Mouse (Mus musculus) bone marrow macrophage, adult 2 months (primary cell): ENCODE measurements around the gene Olfr1442. TPM values are rescaled to one million over a fixed set of nuclear protein-coding genes. Genes with fewer than 3 reads are reported as not detected.

Experiments
- H3K27ac ChIP-seq: 2 replicates; pipeline ENCODE4 v1.5.1; 2012; ENCODE audit warnings: low read depth, low read length; ENCODE audit not compliant: insufficient read depth
- H3K4me1 ChIP-seq: 2 replicates; pipeline ENCODE4 v1.6.1; 2012; ENCODE audit warnings: low read length; ENCODE audit not compliant: control insufficient read depth, insufficient read depth
- H3K4me3 ChIP-seq: 2 replicates; pipeline ENCODE4 v1.5.1; 2012; ENCODE audit warnings: mild to moderate bottlenecking, low read length, moderate library complexity; ENCODE audit not compliant: insufficient read depth
- CTCF ChIP-seq: IDR thresholded peaks from 2 replicates; pipeline ENCODE4 v1.5.1; 2012; ENCODE audit warnings: low read depth, mild to moderate bottlenecking, low read length, moderate library complexity
- POLR2A ChIP-seq: IDR thresholded peaks from 2 replicates; pipeline ENCODE4 v1.6.1; 2012; ENCODE audit warnings: mild to moderate bottlenecking, low read depth, low read length, borderline replicate concordance
- polyA plus RNA-seq: library from polyadenylated mRNA; stranded (reverse); fragments of >200 nt; gene quantifications from 2 replicates; pipeline ENCODE4 v1.2.4, GENCODE M21; 2012; ENCODE audit not compliant: missing spikeins, insufficient read depth, insufficient read length

Gene Olfr1442
- polyA plus RNA-seq, 1 experiment: not detected

DNA sequence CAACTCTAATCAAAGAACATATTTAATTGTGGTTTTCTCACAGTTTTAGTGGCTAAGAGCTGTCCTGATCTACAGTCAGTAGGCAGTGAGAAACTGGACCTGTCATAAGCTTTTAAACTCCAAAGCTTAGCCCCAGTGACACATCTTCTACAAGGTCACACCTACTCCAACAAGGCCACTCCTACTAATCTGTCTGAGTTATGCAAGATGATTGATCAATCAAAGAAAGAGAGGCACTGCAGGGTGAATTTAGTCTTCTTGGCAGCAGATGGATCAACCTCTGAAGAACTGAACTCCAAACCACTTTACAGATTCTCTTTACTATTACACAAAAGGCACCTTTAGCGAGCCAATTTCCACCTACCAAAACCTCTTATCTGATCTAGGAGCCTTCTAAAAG lies 55.6 kb downstream of the Olfr1442 start:
- H3K27ac ChIP-seq: no peak overlapping the region
- H3K4me3 ChIP-seq: no peak overlapping the region
- H3K4me1 ChIP-seq: peaks cover 5% of the 10 kb centered on the region
- TF ChIP-seq CTCF (no peak), POLR2A (no peak)

Other genes starting within 250 kb of the Olfr1442 start
- gene Pfpl, start 242.5 kb upstream of the Olfr1442 start, polyA plus RNA-seq: not detected in 2 replicates
- gene Mpeg1, start 209.7 kb upstream of the Olfr1442 start, polyA plus RNA-seq: 2,155 and 2,361 TPM in 2 replicates
- 18.5 and 19.3 TPM in 2 replicates for gene Dtx4, start 169.0 kb upstream of the Olfr1442 start, polyA plus RNA-seq
- gene Fam111a, start 124.7 kb upstream of the Olfr1442 start, polyA plus RNA-seq: 101 and 108 TPM in 2 replicates
- gene Gm4952, start 70.5 kb upstream of the Olfr1442 start, polyA plus RNA-seq: not detected in 2 replicates
- gene Glyat, start 37.1 kb upstream of the Olfr1442 start, polyA plus RNA-seq: not detected in 2 replicates
- gene Olfr1443, start 7.7 kb downstream of the Olfr1442 start, polyA plus RNA-seq: not detected in 2 replicates
- not detected in 2 replicates for gene Keg1, start 25.3 kb downstream of the Olfr1442 start, polyA plus RNA-seq
- 1.3 and 2.0 TPM in 2 replicates for gene Cntf, start 95.2 kb downstream of the Olfr1442 start, polyA plus RNA-seq
- gene Zfp91, start 125.7 kb downstream of the Olfr1442 start, polyA plus RNA-seq: 66.9 and 74.5 TPM in 2 replicates
- gene Lpxn, start 125.8 kb downstream of the Olfr1442 start, polyA plus RNA-seq: 150 TPM in 2 replicates
- gene Gm5244, start 176.2 kb downstream of the Olfr1442 start, polyA plus RNA-seq: not detected in 2 replicates
- gene Olfr1444, start 186.8 kb downstream of the Olfr1442 start, polyA plus RNA-seq: 0.72 TPM in 1 of 2 replicates, not detected in the other
- not detected in 2 replicates for gene Olfr1445, start 213.4 kb downstream of the Olfr1442 start, polyA plus RNA-seq
- gene Olfr1446, start 223.1 kb downstream of the Olfr1442 start, polyA plus RNA-seq: not detected in 2 replicates
- gene Olfr1447, start 233.3 kb downstream of the Olfr1442 start, polyA plus RNA-seq: not detected in 2 replicates